Mouse (Mus musculus) lung, postnatal 36 days (tissue): ENCODE data around the gene Spred1.

ENCODE experiments used
- DNase-seq: peaks from one replicate; pipeline ENCODE4 v3.0.0; 2022; ENCODE audit warnings: mixed read lengths

Spred1 gene

DNA sequence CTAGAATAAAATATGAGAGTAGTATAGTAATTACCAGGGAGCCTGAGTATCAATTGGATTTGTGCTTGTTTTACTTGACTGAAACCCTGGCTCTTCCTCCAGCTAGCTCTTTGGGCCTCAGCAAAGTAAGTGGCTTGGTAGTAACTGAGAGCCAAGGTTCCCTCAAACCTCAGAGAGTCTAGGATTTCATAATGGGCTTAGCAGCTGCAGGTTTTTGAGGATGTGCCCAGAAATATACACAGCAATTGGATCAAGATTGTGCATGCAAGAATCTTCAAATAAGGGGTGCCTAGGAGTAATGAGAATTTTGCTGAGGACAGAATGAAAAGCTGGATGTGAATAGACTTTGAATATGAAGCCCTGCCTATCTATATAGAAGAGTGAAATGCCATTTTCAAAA, 69.7 kb downstream of the Spred1 start:
- no peak for DNase-seq

DNA sequence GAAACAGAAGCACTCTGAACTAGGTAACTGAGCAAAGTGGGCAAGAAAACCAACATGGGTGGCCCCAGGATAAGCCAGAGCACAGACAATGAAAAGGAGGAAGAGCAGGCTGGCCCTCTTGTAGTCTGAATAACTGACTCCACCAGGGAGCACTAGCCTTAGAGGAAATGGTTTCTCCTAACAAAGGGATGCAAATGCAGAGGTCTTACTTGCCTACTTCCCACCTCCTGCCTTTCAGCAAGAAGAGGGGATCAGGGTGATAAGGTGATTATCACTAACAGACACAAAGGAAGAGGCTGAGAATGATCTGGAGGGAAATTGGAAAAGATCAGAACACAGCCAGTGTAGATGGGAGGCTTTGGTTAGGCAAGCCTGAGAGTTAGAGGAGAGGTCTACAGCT, 73.1 kb downstream of the Spred1 start:
- DNase-seq: no peak

- DNase-seq: no peak
Measured at GRCm38 (mm10) chr2:117195151-117195550, 74.0 kb downstream of the Spred1 start.

GRCm38 (mm10) chr2:117195578-117195977, 74.4 kb downstream of the Spred1 start:
- DNase-seq: no peak

DNA sequence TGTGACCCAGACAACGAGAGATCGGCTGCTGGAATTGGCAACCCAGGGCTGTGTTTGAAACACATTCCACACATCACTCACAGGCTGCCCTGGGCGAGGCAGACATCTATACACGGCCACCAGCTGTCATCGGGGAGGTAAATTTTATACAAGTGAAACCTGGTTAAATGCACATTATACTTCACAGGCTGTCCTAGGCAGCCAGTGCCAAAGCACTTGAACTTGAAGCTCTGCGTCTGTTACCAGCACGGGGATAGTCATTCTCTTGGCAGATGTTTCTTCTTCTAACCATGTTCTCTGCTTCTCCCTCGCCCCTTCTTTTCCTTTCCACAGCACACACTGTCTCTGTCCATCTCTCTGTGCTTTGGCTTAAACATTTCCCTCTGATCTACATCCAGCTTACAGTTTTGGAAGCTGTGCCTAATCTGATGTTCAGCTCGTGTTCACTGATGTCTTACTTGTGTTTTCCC, 79.7 kb downstream of the Spred1 start:
- peak; percentile 26 for DNase-seq

GRCm38 (mm10) chr2:117203350-117203749, 82.2 kb downstream of the Spred1 start:
- no peak for DNase-seq

GRCm38 (mm10) chr2:117204534-117204933, 83.4 kb downstream of the Spred1 start:
- DNase-seq: no peak

- no peak for DNase-seq
Measured at GRCm38 (mm10) chr2:117205066-117205465, 83.9 kb downstream of the Spred1 start.

GRCm38 (mm10) chr2:117210416-117211085, 89.4 kb downstream of the Spred1 start:
- peak; percentile 56 for DNase-seq

GRCm38 (mm10) chr2:117216152-117216551, 95.0 kb downstream of the Spred1 start:
- DNase-seq: no peak

- no peak for DNase-seq
Measured at GRCm38 (mm10) chr2:117217695-117218216, 96.6 kb downstream of the Spred1 start.

DNA sequence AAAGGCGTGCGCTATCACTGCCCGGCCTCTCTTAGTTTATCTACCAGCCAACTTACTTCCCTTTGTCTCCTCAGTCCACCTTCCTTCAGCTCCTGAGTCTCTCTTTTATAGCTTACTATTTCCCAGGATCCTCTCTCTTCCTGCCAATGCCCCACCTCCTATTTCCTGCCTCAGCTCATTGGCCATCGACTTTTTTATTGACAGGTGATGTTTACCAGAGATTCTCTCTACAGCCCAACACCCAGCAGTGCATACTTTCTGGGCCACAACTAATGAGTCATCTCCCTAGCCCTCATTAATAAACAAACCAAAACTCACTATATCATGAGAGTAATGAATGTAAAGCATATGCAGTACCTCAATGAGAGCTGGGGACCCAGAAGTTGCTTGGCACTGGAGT, 98.4 kb downstream of the Spred1 start:
- DNase-seq: no peak

DNA sequence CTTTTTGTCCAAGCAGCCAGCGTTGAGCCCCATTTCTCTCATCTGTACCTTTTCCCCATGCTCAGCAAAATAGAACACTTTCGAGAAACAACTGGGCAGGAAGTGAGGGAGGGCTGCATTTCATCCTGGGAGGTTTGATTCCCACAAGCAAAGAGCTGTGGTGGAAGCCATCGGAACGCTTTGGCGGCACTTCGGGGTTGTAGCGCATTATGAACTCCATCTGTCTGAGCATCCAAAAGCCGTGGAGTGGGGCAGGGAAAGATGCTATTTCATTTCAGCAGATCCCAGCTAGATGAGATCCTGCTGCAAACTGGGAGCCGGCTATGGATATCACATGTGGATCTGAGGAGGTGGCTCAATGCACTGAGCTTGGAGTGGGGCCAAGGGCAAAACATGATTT, 101.5 kb downstream of the Spred1 start:
- no peak for DNase-seq

DNA sequence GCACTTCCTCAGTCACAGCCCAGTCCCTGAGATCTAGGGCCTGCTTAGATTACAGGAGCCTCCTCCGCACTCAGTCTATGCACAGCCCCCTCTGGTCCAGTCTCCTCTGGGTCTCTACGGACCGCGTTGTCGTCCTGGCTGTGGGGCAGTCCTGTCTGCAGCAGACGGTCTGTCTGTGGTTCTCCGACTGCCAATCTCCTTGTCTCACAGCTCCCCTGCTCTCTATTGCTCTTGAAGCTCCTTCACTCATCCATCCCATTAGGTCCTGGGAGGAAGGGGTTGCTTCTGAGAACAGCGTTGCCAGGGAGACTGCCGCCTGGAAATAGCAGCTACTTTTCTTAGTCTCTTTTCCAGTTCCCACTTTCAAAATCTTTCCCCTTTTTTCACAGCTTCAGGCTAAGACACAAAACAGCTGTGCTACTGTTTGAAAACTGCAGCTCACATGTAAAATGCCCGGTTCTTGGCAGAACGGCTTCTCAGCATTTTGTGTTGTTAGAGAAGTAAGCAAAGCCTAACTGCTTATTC, 107.5 kb downstream of the Spred1 start:
- DNase-seq: no peak

DNA sequence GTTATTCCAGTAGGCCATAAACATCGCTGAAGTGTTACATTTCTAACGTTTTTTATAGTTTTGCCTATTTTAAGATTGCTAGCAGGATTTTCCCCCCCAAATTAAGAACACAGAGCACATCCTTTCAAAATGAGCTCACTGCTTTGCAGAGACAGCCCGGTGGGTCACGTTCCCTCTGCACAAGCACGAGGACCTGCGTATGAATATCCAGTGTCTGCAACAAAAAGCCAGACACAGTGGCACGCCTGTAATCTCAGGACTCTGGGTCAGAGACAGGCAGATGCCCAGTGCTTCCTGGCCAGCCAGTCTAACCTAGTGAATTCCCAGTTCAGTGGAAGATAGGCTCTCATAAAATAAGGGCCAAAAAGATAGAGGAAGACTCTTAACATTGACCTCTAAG, 109.1 kb downstream of the Spred1 start:
- no peak for DNase-seq

DNA sequence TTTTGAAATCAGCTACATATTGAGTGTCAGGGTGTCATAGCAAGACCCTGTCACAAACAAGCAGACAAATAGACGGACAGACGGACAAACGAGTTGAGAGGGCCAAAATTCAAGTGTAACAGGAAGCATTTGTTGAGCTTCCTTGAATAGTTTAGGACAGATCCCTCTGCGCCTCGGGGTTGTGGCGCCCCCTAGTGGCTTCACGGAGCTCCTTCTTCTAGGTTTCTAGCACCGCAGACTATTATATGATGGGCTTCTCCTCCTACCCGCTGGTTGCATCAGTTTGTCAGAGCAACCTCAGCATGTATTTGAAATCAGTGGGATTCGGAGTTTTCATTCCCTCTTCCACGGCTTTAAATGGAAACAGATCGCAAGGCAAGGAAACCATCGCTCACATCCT, 110.1 kb downstream of the Spred1 start:
- peak; percentile 79 for DNase-seq
